Mouse (Mus musculus) forebrain, embryonic 14.5 days (tissue): Measurements from ENCODE around the gene Ccdc159. TPM values are rescaled to one million over a fixed set of nuclear protein-coding genes. Genes with fewer than 3 reads are reported as not detected.

Source experiments
- ATAC-seq: fragments of 200-750 bp; cut with Nextera tagmentation; 2 replicates; pipeline ENCODE4 v1.8.0; 2017; ENCODE audit warnings: mild to moderate bottlenecking, moderate library complexity
- DNase-seq: peaks from one replicate; pipeline ENCODE4 v3.0.0-alpha.2; 2015; ENCODE audit warnings: low spot score
- H3K27ac ChIP-seq: fragments of 300-500 bp; sonication (generic); 2 replicates; pipeline ENCODE4 v1.5.1; 2014; ENCODE audit warnings: low read depth, mild to moderate bottlenecking, control low read depth, low read length, moderate library complexity
- H3K27me3 ChIP-seq: fragments of 300-500 bp; sonication (generic); replicated peaks from 2 replicates; pipeline ENCODE4 v1.6.1; 2014; ENCODE audit warnings: low read length, control low read depth, mixed read lengths; ENCODE audit not compliant: control insufficient read depth, insufficient read depth
- H3K36me3 ChIP-seq: fragments of 300-500 bp; sonication (generic); 2 replicates; pipeline ENCODE4 v1.6.1; 2014; ENCODE audit warnings: low read length, control low read depth; ENCODE audit not compliant: control insufficient read depth, insufficient read depth
- H3K4me1 ChIP-seq: fragments of 300-500 bp; sonication (generic); 2 replicates; pipeline ENCODE4 v1.6.1; 2014; ENCODE audit warnings: antibody characterized with exemption, low read length, control low read depth; ENCODE audit not compliant: control insufficient read depth, insufficient read depth
- H3K4me2 ChIP-seq: fragments of 300-500 bp; sonication (generic); 2 replicates; pipeline ENCODE4 v1.6.1; 2014; ENCODE audit warnings: mild to moderate bottlenecking, control low read depth, low read length
- H3K4me3 ChIP-seq: fragments of 300-500 bp; sonication (generic); 2 replicates; pipeline ENCODE4 v1.5.1; 2014; ENCODE audit warnings: low read depth, low read length, control low read depth
- H3K9ac ChIP-seq: fragments of 300-500 bp; sonication (generic); 2 replicates; pipeline ENCODE4 v1.6.1; 2014; ENCODE audit warnings: mild to moderate bottlenecking, low read length, control low read depth, moderate library complexity
- H3K9me3 ChIP-seq: fragments of 300-500 bp; sonication (generic); replicated peaks from 2 replicates; pipeline ENCODE4 v1.6.1; 2016; ENCODE audit warnings: low read length, control low read depth, mixed read lengths; ENCODE audit not compliant: control insufficient read depth
- WGBS: fragments of 180-500 bp; shearing (Covaris S2); extraction: QIAGEN DNeasy Blood & Tissue Kit; methylation state at CpG from one replicate; pipeline ENCODE4 v1.1.7; 2014; 5-methylcytosine and 5-hydroxymethylcytosine counted together
- polyA plus RNA-seq: library from polyadenylated mRNA; unstranded; fragments of >200 nt; fragmentation: Nextera tagmentation; extraction: Ambion mirVana; gene quantifications from 2 replicates; pipeline ENCODE4 v1.2.1, GENCODE M21; 2014

The Ccdc159 gene
- polyA plus RNA-seq, 1 experiment from 2014 or later, result 3.5 TPM

DNA sequence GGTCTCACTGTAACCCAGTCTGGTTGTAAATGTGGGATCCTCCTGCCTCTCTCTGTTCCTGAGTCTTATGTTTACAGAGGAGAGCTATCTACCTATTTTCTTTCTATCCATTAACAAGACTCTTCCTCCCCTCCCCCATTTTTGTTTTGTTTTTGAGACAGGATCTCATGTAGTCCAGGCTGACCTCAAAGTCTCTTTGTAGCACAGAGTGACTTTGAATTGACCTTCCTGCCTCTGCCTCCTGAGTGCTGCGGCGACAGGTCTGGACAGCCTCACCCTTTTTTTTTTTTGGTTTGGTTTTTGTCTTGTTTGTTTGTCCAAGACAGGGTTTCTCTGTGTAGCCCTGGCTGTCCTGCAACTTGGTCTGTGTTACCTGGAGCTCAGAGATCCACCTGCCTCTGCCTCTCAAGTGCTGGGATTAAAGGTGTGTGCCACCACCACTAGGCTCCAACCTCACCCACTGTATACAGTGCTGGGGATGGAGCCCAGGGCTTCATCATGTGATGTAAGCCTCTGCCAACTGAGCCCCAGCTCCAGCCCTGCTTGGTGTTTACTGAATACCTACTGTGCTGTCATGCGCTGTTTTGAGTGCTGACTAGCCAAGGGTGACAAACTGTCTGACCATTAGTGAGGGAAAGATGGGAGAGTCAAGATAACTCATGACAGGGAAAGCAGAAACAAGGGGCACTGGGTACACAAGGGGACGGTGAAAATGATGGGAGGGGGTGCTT, 51.3 kb downstream of the Ccdc159 start:
- no peaks in the 10 kb centered on the region for H3K4me1 ChIP-seq
- H3K4me2 ChIP-seq, result no peak overlapping the region
- no peaks in the 10 kb centered on the region for H3K27me3 ChIP-seq
- ATAC-seq (no peak), DNase-seq (no peak)
- no peaks in the 10 kb centered on the region for H3K9me3 ChIP-seq
- no peak overlapping the region for H3K27ac ChIP-seq
- H3K4me3 ChIP-seq, result no peak overlapping the region
- no peaks in the 10 kb centered on the region for H3K36me3 ChIP-seq
- no peak overlapping the region for H3K9ac ChIP-seq
- 91% methylated on average over 4 of the region's 4 CpGs for WGBS

DNA sequence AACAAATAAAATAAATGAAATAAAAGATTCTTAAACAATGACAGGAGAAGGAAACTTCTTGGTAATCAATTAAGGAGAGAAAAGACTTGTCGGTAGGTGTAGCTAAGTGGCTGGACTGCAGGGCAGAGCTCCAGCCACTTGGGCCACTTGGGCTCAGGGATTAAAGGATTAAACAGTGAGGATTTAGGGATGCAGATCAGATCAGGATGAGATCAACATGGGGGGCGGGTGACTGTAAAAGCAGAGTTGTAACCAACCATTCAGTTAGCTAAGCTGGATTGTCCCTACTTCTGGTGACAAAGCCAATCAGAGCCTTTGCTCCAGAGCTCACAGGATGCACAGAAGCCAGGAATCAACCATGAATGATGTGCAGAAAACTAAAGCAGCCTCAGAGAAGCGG, 56.6 kb downstream of the Ccdc159 start:
- Histone ChIP-seq H3K27me3 (peaks cover 25% of the 10 kb centered on the region), H3K9ac (no peak overlapping the region), H3K9me3 (no peaks in the 10 kb centered on the region), H3K4me1 (peaks cover 7% of the 10 kb centered on the region), H3K4me3 (no peak overlapping the region), H3K4me2 (no peak overlapping the region), H3K36me3 (no peaks in the 10 kb centered on the region), H3K27ac (no peak overlapping the region)
- 6% methylated on average over 3 of the region's 3 CpGs for WGBS
- DNase-seq (no peak), ATAC-seq (no peak)

Other genes starting within 250 kb of the Ccdc159 start
- 5.2 and 6.8 TPM in 2 replicates for gene Ldlr, start 204.0 kb upstream of the Ccdc159 start, polyA plus RNA-seq
- gene Spc24, start 167.2 kb upstream of the Ccdc159 start, polyA plus RNA-seq, result 53.7 and 64.3 TPM in 2 replicates
- gene Kank2, start 128.7 kb upstream of the Ccdc159 start, polyA plus RNA-seq, result 0.99 and 1.3 TPM in 2 replicates
- gene Angptl8, start 92.0 kb upstream of the Ccdc159 start, polyA plus RNA-seq, result 0.26 TPM in 1 of 2 replicates, not detected in the other
- gene Dock6, start 74.8 kb upstream of the Ccdc159 start, polyA plus RNA-seq, result 6.7 and 10.3 TPM in 2 replicates
- 23.0 and 24.6 TPM in 2 replicates for gene Rab3d, start 9.3 kb upstream of the Ccdc159 start, polyA plus RNA-seq
- gene Tmem205, start 85 bp downstream of the Ccdc159 start, polyA plus RNA-seq, result 49.3 and 66.0 TPM in 2 replicates
- 47.3 and 66.7 TPM in 2 replicates for gene Plppr2, start 9.6 kb downstream of the Ccdc159 start, polyA plus RNA-seq
- 19.8 and 23.6 TPM in 2 replicates for gene Swsap1, start 28.3 kb downstream of the Ccdc159 start, polyA plus RNA-seq
- gene Epor, start 36.0 kb downstream of the Ccdc159 start, polyA plus RNA-seq, result 1.3 and 2.2 TPM in 2 replicates
- gene Rgl3, start 62.0 kb downstream of the Ccdc159 start, polyA plus RNA-seq, result 1.3 TPM in 2 replicates
- gene Ccdc151, start 75.2 kb downstream of the Ccdc159 start, polyA plus RNA-seq, result 4.5 and 4.8 TPM in 2 replicates
- gene Prkcsh, start 75.3 kb downstream of the Ccdc159 start, polyA plus RNA-seq, result 57.1 and 67.9 TPM in 2 replicates
- gene Elavl3, start 124.6 kb downstream of the Ccdc159 start, polyA plus RNA-seq, result 88.1 and 107 TPM in 2 replicates
- not detected in 2 replicates for gene Gm49318, start 143.8 kb downstream of the Ccdc159 start, polyA plus RNA-seq
- gene Zfp653, start 143.9 kb downstream of the Ccdc159 start, polyA plus RNA-seq, result 11.3 and 13.4 TPM in 2 replicates
- 47.2 and 56.2 TPM in 2 replicates for gene Ecsit, start 158.0 kb downstream of the Ccdc159 start, polyA plus RNA-seq
- gene Cnn1, start 171.7 kb downstream of the Ccdc159 start, polyA plus RNA-seq, result 0.19 and 0.72 TPM in 2 replicates
- gene Elof1, start 189.7 kb downstream of the Ccdc159 start, polyA plus RNA-seq, result 213 and 240 TPM in 2 replicates
- 0.38 and 0.42 TPM in 2 replicates for gene Acp5, start 208.2 kb downstream of the Ccdc159 start, polyA plus RNA-seq
- 93.5 and 109 TPM in 2 replicates for gene Pigyl, start 229.4 kb downstream of the Ccdc159 start, polyA plus RNA-seq